Mouse (Mus musculus) cerebellum, adult 2 months (tissue): ENCODE measurements around the gene Coro2b. TPM values are rescaled to one million over a fixed set of nuclear protein-coding genes. Genes with fewer than 3 reads are reported as not detected.

Source experiments
- DNase-seq, 2 experiments: peaks; one replicate each; pipeline ENCODE4 v3.0.0; 2021
- H3K27ac ChIP-seq: fragments of 200-500 bp; 2 replicates; pipeline ENCODE4 v1.5.1; 2012; ENCODE audit warnings: low read length, control low read depth, inconsistent platforms; ENCODE audit not compliant: insufficient read depth
- H3K27me3 ChIP-seq: fragments of 200-500 bp; 2 replicates; pipeline ENCODE4 v1.6.1; 2012; ENCODE audit warnings: inconsistent platforms, mild to moderate bottlenecking, low read length, moderate library complexity; ENCODE audit not compliant: control insufficient read depth, insufficient read depth
- H3K4me1 ChIP-seq: fragments of 200-500 bp; 2 replicates; pipeline ENCODE4 v1.6.1; 2011; ENCODE audit warnings: low read length; ENCODE audit not compliant: control insufficient read depth, insufficient read depth
- H3K4me3 ChIP-seq: fragments of 200-500 bp; replicated peaks from 2 replicates; pipeline ENCODE3; 2011; ENCODE audit warnings: mild to moderate bottlenecking, low read depth, low read length, control low read depth; ENCODE audit not compliant: insufficient read depth
- CTCF ChIP-seq: fragments of 200-500 bp; IDR thresholded peaks from 2 replicates; pipeline ENCODE4 v1.5.1; 2011; ENCODE audit warnings: low read depth, mild to moderate bottlenecking, control low read depth, low read length, moderate library complexity, borderline replicate concordance; ENCODE audit not compliant: insufficient read depth
- POLR2A ChIP-seq: fragments of 200-500 bp; IDR thresholded peaks from 2 replicates; pipeline ENCODE4 v1.6.1; 2011; ENCODE audit warnings: low read length, control low read depth, borderline replicate concordance; ENCODE audit not compliant: insufficient read depth
- WGBS: fragments of 180-500 bp; shearing (Covaris S2); methylation state at CpG from one replicate; pipeline ENCODE4 v1.1.7; 2018; 5-methylcytosine and 5-hydroxymethylcytosine counted together
- polyA plus RNA-seq: library from polyadenylated mRNA; depleted of rRNA; stranded (reverse); fragments of >200 nt; gene quantifications from 2 replicates; pipeline ENCODE4 v1.2.3, GENCODE M21; 2012

The Coro2b gene
- polyA plus RNA-seq, 1 experiment: 210 TPM

GRCm38 (mm10) chr9:62519787-62520503, 16.9 kb downstream of the Coro2b start:
- Histone ChIP-seq H3K4me3 (no peak overlapping the region), H3K27ac (peak overlapping the region; percentile 36), H3K4me1 (peaks cover 96% of the 10 kb centered on the region), H3K27me3 (no peaks in the 10 kb centered on the region)
- WGBS: 14% methylated on average over 15 of the region's 15 CpGs
- TF ChIP-seq POLR2A: no peak
- no peak for TF ChIP-seq CTCF
- peak; percentile 65 to 67 for DNase-seq

- 23% methylated on average over 10 of the region's 10 CpGs for WGBS
- Histone ChIP-seq H3K27ac (peak overlapping the region; percentile 36), H3K4me1 (peaks cover 96% of the 10 kb centered on the region), H3K4me3 (no peak overlapping the region), H3K27me3 (no peaks in the 10 kb centered on the region)
- DNase-seq: no peak
- TF ChIP-seq POLR2A: no peak
- no peak for TF ChIP-seq CTCF
Observed at GRCm38 (mm10) chr9:62519334-62519733, 17.5 kb downstream of the Coro2b start.

- no peak overlapping the region for H3K4me3 ChIP-seq
- WGBS: 21% methylated on average over 4 of the region's 4 CpGs
- peak overlapping the region; percentile 36; the same call in 1 of the 2 replicates for H3K27ac ChIP-seq
- H3K27me3 ChIP-seq: no peaks in the 10 kb centered on the region
- no peak for TF ChIP-seq POLR2A
- no peak for TF ChIP-seq CTCF
- DNase-seq: no peak
- peaks cover 93% of the 10 kb centered on the region for H3K4me1 ChIP-seq
Observed at GRCm38 (mm10) chr9:62518572-62518971, 18.3 kb downstream of the Coro2b start.

GRCm38 (mm10) chr9:62517112-62517957, 19.5 kb downstream of the Coro2b start:
- H3K27ac ChIP-seq: peak overlapping the region; percentile 32; the same call in 1 of the 2 replicates
- H3K4me3 ChIP-seq: no peak overlapping the region
- peaks cover 88% of the 10 kb centered on the region for H3K4me1 ChIP-seq
- DNase-seq: no peak
- no peak for TF ChIP-seq CTCF
- no peak for TF ChIP-seq POLR2A
- 29% methylated on average over 6 of the region's 6 CpGs for WGBS
- no peaks in the 10 kb centered on the region for H3K27me3 ChIP-seq

GRCm38 (mm10) chr9:62515138-62515537, 21.7 kb downstream of the Coro2b start:
- no peak overlapping the region for H3K4me3 ChIP-seq
- WGBS: 72% methylated on average over 7 of the region's 7 CpGs
- H3K4me1 ChIP-seq: peaks cover 81% of the 10 kb centered on the region
- no peak for TF ChIP-seq POLR2A
- TF ChIP-seq CTCF: no peak
- no peak for DNase-seq
- peak overlapping the region; percentile 14; the same call in 1 of the 2 replicates for H3K27ac ChIP-seq
- H3K27me3 ChIP-seq: no peaks in the 10 kb centered on the region

GRCm38 (mm10) chr9:62513492-62514133, 23.2 kb downstream of the Coro2b start:
- DNase-seq: peak; percentile 67 to 85
- TF ChIP-seq CTCF: no peak
- no peak for TF ChIP-seq POLR2A
- Histone ChIP-seq H3K4me1 (peaks cover 77% of the 10 kb centered on the region), H3K27me3 (no peaks in the 10 kb centered on the region), H3K4me3 (no peak overlapping the region), H3K27ac (peak overlapping the region; percentile 66)
- WGBS: 12% methylated on average over 10 of the region's 10 CpGs

- peaks cover 75% of the 10 kb centered on the region for H3K4me1 ChIP-seq
- no peak overlapping the region for H3K4me3 ChIP-seq
- TF ChIP-seq POLR2A (no peak), CTCF (no peak)
- peak overlapping the region; percentile 45; the same call in 1 of the 2 replicates for H3K27ac ChIP-seq
- no peak for DNase-seq
- no peaks in the 10 kb centered on the region for H3K27me3 ChIP-seq
- 48% methylated on average over 4 of the region's 4 CpGs for WGBS
Observed at GRCm38 (mm10) chr9:62510530-62510936, 26.3 kb downstream of the Coro2b start.

- no peak for DNase-seq
- H3K27me3 ChIP-seq: no peaks in the 10 kb centered on the region
- H3K4me3 ChIP-seq: no peak overlapping the region
- peaks cover 68% of the 10 kb centered on the region for H3K4me1 ChIP-seq
- no peak for TF ChIP-seq POLR2A
- TF ChIP-seq CTCF: no peak
- peak overlapping the region; percentile 18; the same call in 1 of the 2 replicates for H3K27ac ChIP-seq
- WGBS: 42% methylated on average over 6 of the region's 6 CpGs
Observed at GRCm38 (mm10) chr9:62509617-62510016, 27.2 kb downstream of the Coro2b start.
